Mouse (Mus musculus) frontal cortex, postnatal 36 days (tissue): ENCODE measurements around the gene Gm6793.
A peak's percentile ranks its signal among the peaks of the same experiment; 100 is the strongest.

ENCODE experiments used
- DNase-seq, 2 experiments: peaks; one replicate each; pipeline ENCODE4 v3.0.0; 2022; ENCODE audit warnings: low spot score in 2 of 2

Gene Gm6793

DNA sequence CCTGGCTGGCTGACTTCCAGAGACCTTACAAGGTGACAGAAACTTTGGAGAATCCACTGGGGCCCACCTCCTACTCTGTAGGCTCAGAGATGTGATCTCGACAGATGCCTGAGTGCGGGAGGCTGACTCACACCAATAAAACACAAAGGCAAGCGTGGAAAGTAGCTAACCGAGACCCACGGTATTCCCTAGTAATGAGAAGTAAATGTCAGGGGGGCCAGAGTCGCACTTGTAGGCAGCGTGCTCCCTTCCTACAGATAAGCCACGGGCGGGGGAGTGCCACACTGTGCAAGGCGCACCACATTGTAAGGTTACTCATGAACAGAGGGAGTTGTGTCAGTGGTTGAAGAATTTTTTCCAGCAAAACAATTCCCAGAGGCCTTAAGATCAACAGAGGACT, 30.3 kb downstream of the Gm6793 start:
- peak; percentile 25 to 33 for DNase-seq

DNA sequence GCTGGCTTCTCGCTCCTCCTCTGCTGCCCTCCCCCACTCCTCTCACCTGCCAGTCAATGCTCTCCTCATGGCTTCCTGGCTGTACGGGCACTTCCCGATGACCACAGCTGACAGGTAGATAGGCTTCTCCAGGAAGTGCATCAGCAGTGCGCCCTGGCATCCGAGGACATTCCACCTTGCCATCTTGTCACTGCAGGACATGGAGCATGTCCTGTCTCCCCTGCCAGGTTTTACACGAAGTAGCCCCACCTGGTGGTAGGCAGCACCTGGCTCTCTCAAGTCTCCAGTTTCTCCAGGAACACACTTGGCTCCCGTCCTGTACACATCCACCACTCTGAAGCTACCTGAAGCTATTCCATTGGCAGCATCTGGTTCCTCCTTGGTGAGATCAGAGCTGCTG, 32.7 kb downstream of the Gm6793 start:
- DNase-seq: no peak

DNA sequence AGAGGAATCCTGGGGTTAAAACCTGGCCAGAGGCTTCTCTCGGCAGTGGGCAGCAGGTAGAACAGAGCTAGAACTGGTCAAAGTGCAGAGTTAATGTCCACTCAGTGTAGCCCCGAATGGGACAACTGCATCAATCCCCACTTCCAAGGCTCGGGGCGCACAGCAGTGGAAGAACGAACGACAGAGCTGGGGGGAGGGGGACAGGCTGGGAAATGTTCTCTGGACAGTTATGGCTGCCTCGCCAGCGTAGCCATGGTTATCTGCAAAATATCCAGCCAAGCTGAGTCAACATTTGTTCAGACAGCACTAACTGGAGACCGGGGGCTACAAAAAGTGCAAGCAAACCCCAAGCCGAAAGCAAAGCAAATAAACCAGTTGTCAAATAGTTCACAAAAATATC, 36.7 kb downstream of the Gm6793 start:
- no peak for DNase-seq

DNA sequence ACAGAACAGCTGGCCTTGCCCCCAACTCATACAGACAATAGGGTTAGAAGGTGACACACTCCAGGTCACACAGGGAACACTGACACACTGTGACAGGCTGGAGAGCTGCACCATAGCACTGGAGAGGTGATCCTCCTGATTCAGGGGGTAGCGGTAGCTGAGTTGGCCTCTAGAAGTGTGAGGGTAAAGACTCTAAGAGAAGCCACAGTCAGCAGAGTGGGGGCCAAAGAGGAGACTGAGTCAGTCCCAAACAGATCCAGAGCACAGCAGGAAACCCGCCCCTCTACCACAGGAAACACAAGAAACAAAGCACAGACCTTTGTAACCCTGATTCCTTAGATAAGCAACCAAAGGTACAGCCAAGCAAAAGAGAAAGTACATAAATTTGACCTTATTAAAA, 38.5 kb downstream of the Gm6793 start:
- no peak for DNase-seq

DNA sequence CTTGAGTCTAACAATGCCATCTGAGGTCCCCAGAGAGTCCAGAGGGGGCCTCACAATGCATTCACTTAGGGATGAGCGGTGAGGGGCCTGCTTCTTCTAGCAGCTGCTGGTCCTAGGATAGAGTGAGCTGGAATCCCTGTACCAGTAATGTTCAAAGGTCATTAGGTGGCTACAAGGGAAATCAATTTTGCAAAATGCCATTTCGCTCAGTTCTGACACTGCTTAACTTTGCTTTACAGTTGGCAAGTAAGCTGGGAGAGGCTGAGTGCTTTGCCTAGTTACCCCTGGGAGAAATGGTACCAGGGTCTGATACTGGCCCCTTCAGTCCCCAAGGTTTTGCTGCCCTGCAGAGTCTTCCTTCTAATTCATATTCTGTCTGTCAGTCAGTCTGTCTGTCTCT, 39.1 kb downstream of the Gm6793 start:
- DNase-seq: no peak

DNA sequence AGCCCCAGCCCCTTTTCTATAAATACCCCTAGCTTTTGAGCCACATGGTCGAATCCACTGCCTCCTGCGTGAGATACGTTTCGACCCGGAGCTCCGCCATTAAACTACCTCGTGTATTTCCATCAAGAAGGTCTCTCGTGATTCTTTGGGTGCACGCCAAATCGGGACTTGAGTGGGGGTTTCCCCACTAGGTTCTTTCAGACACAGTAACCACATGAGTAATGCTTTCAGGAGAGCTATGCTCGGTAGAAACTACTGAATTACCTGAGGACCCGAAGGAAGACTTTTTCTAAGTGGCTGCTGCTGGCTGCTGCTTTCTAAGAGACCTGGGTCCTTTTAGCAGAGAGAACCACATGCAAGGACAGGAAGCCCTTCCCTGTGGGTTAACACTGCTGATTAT, 40.7 kb downstream of the Gm6793 start:
- DNase-seq: no peak

DNA sequence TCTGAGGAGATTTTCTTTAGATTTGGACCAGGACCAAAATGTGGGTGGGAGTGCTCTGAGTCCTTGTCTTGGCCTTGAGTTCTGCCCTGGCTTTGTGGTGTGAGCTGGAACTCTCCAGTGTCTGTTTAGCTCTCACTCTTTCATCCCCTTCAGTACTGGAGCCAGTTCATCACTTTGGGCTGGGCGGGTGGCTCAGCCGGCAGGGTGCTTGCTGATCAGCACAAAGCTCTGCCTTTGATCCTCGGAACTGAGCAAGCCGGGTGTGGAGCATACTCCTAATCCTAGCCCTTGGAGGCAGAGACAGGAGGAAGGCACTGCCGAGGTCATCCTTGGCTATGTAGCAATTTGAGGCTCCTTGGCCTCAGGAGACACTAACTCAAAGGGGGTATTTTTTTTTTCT, 45.8 kb downstream of the Gm6793 start:
- no peak for DNase-seq

DNA sequence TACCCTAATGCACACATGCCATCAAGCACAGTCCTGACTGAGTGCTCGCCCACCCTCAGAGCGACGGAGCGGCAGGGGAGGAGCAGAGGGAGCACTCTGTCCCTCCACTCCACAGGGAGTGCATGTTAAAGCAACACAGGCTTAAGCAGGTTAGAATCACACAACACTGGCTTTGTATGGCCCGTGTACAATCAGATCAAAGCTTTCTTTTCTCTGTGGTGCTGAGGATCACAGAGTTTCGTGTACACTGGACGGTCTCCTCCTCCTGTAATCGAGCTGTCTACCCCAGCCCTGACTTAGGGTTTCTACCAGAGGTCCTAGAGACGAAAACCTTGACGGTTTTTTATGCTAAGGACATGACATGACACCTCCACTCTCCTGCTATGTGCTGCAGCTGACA, 46.3 kb downstream of the Gm6793 start:
- no peak for DNase-seq

DNA sequence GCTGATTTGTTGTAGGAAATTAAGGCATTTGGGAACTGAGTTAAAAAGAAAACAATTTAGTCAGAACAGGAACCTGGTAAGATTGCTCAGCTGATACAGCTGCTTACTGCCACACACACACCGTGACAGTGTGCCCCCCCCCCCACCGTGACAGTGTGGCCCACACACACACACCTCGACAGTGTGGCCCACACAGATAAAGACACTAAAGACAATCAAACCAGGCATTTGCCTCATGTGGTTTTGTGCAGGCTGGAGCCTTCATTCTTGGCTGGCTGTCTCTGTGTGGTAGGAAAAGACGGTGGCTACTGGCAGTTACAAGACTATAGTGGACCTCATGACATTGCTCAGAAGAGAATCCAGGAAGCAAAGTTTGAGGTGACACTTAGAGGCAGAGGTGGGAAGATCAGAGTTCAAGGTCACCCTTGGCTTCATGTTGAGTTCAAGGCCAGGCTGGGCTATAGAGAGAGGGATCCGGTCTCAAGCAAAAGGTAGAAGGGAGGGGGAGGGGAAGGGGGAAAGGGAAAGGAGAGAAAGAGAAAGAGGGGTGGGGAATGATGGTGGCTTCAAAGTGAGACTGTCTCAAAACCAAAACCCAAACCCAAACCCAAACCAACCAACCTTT, 47.5 kb downstream of the Gm6793 start:
- no peak for DNase-seq

DNA sequence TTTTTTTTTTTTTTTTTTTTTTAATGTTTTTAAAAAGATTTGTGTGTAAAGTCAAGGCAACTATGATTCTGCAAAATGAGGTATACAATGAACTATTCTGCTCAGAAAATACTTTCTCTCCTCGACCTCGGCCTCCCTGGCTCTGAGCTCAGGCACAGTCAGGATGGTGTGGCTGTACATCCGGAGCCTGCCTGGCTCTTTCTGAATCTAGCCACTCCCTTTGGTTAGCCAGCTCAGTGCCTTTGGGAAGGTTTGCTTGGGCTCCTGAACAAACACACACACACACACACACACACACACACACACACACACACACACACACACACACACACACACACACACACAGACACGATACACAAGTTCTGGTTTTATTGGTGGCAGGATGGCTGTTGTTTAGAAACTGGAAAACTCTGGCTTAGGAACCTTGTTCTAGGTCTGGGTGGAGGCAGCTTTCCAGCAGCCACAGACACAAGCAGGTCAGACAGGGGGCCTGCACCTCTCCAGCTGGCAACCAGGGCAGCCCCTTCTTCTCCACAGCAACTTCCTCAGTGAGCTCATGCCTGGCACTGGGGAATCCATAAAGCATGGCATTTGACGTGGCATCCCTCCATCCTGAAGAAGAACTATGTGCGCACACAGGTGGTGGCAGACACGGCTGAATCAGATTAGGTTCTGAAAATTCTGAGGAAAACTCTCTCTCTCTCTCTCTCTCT, 49.8 kb downstream of the Gm6793 start:
- no peak for DNase-seq

DNA sequence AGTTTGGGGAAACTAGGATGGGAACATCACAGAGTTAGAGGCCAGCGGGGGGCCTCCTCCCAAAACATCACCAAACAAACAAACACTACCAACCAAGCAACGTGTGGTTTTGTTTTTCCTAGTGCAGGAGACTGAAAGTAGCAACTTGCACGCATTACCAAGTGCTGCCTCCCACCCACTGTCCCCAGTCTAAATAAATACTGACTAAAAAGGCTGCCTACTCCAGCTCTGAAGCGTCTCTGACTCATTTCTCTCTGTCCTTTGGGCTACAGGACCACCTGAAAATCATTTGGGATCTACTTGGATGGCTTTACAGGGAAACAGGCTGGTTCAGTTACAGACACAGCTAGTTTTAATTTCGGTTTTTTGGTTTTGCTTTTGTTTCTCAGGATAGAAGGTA, 50.5 kb downstream of the Gm6793 start:
- no peak for DNase-seq

DNA sequence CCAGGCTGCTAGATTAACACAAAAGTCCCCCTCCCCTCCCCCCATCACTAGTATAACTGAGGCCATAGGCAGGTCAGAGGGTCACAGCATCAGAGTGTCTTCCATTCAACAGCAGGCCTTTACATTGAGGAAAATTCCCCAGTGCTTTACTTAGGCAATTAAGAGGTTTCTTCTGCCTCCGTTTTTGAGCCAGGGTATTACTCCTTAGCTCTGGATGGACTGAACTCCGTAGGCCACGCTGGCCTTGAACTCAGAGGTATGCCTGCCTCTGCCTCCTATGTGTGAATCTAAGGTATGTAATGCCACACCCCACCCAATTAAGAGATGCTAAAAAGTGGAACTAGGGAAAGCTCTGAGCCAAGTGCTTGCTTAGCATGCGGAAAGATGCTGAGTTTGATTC, 51.3 kb downstream of the Gm6793 start:
- no peak for DNase-seq
